Mouse (Mus musculus) ovary, postnatal 10 days (tissue): ENCODE results near the gene Upk3b.
A peak's percentile ranks its signal among the peaks of the same experiment; 100 is the strongest.

ENCODE experiments used
- DNase-seq: peaks from one replicate; pipeline ENCODE4 v3.0.0; 2022; ENCODE audit warnings: low spot score

Upk3b gene

DNA sequence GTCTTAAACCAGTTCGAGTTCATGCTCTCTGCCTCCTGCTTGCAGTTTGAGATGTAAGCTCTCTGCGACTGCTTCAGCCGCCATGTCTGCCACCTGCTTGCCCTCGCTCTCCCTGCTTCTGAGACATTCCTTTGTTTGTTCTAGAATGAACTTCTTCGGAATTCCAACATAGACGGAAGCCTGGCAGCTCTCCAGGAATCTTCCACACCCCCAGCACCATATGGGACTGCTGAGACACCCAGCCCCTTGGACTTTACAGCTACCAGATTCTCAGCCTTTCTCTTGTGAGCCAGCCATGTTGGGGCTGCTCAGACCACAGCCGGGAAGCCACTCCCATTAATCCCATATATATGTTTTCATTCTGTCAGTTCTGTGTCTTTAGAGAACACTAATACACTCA, 38.0 kb downstream of the Upk3b start:
- no peak for DNase-seq

DNA sequence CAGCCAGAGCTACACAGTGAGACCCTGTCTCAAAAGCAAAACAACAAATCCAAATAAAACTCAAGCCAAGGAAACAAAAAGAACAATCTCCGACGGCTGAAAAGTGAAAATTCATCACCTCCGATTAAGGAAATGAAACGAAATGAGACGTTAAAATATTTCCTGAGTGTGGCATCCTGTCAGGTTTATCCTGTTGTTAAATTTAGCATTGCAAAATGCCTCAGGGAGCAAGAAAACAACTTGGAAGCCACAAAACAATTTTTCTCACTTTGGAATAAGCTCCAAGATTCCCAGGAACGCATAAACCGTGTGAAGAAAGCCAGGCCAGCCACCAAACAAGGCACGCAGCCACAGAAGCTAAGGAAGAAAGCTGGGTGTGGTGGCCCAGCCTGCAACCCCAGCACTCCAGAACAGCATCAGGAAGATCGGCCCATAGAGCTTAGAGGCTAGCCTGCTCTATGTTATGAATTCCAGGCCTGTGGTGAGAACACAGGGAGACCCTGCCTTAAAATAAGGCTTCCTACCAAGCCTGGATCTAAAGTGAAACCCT, 38.8 kb downstream of the Upk3b start:
- no peak for DNase-seq

DNA sequence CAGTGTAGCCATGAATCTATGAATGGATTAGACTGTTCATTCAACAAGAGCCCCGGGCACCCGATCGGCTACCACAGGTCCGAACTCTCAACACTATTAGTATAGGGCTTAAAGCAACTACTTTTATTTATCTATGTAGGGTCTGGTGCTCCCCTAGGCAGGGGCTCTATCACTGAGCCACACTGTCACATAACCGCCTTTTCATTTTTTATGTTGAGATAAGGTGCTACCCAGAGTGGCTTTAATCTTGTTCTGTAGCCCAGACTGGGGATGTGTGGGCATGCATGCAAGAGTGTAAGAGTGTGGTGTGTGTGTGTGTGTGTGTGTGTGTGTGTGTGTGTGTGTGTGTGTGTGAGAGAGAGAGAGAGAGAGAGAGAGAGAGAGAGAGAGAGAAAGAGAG, 39.8 kb downstream of the Upk3b start:
- DNase-seq: no peak

DNA sequence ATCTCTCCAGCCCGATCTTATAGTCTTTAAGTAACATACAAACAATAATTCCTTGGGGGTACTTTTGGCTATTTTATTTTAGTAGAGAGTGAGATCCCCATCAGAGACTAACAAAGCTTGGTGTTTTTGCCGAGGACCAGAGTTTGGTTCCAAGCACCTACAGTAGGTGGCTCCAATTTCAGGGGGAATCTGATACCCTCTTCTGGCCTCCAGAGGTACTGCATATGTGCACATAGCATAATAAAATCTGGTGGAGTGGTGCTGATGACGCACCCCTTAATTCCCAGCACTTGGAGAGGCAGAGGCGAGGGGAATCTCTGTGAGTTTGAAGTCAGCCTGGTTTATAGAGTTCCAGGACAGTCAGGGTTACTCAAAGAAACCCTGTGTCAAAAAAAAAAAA, 44.0 kb downstream of the Upk3b start:
- no peak for DNase-seq

DNA sequence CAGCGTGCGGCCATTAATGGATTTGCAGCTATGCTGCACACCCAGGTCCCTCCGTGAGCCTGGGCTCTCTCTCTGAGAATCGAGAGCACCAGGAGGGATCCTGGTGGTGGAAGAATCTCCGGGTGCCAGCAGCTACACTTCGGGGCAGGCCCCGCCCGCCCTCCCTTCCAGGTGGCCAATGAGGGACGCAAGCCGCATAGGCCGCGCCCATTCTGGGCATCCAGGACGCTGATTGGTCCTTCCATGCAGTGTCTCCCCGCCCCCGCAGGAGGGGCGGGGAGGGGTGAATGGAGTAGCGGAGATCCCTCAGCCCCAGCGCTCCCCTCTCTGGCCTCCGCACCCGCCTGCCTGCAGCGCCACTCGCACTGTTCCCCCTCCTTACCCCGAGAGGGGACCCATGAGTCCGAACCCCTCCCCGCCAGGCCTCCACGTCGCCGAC, 45.4 kb downstream of the Upk3b start, which contains the start of gene Rasa4:
Rasa4 (plus strand) TSS at position 248 of the 439 bp plus-strand sequence.
- peak; percentile 53 for DNase-seq

DNA sequence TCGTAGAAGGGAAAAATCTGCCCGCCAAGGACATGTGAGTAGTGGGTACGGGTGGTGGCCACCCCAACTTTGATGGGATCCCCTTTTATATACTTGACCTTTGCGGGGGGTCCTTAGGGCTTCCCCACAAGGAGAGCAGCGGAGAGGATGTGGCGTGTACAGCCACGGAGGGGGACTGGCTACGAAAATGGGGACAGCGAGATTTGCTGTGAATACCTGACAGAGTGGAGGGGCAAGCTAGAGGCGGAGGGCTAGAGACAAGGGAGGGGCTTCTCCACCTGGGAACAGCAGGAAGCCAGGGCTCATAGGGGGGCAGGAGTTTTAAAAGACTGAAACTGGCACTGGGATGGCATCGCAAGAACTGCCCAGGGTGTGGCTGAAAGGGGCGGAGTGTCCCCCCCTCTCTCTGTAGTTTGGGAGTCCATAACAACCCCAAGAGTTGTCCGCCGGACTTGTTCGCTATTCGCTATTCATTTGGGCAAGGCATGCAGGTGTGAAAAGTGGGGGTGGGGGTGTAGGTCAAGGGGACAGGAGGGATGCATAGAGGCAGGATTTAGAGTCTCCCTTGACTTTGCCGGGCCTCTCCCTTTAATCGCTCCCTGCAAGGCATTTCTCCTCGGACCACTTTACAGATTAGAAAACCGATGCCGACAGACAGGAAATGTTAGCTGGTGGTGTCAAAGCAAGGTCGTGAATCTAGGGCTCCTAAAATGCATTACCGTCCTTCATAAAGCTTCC, 46.0 kb downstream of the Upk3b start:
- no peak for DNase-seq

DNA sequence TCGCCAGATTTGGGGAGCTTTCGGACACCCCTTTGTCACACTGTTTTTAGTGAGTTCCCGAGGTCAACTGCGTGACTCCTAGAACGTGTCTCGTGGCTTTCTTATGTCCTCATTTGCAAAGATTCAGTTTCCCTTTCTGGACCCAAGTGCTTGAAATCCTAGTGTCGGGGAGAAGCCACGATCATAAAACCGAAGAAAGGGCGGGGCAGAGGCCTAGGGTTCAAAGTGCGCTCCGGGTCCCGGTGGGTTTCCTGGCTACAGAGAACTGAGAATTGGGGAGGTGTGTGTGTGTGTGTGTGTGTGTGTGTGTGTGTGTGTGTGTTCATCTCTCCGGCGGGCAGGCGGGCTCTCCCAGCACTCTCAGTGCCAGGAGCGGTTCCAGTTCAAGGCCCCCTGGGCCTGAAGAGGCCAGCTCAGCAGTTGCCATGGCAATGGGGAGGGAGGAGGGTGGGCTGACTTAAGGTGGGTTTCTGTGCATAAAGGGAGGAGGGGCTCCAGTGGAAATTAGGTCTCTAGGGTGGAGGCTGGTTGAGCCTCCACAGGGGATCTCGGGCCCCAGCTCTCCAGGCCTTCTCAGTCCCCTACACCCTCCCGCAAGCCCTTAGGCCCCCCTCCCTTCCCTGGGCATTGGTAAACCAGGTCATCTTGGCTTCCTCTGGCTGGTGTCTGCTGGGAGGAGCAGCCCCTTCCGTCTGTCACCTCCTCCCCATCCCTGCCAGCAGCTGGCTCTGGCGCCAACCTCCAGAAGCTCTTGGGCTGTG, 46.8 kb downstream of the Upk3b start:
- DNase-seq: no peak

DNA sequence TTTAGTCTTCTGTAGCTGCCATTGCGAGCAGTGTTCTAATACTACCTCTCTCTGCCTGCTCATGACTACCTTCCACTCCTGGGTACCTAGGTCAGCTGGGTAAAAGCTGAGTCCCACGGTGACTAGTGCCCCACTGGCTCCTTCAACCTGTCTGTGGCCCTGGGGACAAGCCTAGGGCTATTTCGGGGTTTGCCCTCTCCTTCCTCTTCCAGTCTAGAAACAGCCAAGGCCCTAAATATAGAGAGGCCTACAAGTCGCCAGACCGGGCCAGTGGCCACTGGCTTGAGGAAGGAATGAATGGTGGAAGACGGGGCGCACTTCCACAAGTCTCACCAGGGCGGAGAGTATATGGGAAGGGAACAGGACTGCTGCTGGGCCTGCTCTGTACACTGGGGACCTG, 48.0 kb downstream of the Upk3b start:
- DNase-seq: no peak

DNA sequence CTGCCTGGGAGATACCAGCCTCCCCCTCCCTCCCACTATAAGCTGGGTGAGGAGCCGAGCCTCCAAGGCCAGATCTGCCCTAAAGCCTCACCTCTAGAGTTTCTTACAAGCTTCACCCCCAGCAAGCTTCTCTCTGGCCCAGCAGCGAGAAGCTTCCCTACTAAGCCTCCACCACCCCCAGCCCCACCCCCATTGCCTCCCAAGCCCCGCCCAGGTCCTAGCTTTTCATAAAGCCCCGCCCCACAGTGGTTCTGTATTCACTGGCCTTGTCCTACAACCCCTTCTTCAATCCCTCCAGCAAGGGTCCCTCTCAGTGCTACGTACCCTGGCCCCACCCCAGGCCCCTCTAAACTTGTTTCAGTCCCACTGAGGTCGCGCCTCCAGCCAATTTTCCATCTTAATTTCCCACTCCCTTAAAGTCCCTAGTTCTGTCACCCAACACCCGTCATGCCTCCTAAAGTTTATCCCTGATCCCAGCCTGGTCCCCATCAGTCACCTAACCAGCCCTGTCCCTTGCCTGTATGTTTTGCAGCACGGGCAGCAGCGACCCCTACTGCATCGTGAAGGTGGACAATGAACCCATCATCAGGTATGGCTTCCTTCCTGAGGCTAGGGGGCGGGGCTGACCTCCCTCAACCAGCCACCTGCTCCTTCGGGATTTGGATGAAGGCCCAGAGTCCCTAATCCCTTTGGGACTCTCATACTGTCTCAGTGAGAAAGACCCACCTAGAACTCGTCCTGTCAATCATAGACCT, 50.7 kb downstream of the Upk3b start:
- no peak for DNase-seq

DNA sequence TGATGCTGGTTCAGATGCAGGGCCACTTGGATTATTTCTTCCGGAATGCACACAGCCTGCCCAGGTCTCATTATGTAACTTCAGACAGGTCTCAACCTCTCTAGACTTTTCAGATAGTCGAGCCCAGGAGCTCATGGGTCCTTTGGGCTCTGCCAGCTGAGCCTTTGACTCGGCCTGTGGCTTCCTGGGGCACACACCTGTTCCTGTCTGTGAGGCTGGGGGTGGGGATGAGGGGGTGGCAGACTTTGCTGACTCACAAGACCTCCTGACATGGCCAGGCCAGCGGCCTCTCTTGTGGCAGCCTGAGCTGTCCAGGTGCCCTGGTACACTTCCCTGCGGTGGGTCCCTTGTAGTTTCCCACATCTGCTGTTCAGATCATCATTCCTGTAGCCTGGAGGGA, 53.6 kb downstream of the Upk3b start:
- DNase-seq: no peak

DNA sequence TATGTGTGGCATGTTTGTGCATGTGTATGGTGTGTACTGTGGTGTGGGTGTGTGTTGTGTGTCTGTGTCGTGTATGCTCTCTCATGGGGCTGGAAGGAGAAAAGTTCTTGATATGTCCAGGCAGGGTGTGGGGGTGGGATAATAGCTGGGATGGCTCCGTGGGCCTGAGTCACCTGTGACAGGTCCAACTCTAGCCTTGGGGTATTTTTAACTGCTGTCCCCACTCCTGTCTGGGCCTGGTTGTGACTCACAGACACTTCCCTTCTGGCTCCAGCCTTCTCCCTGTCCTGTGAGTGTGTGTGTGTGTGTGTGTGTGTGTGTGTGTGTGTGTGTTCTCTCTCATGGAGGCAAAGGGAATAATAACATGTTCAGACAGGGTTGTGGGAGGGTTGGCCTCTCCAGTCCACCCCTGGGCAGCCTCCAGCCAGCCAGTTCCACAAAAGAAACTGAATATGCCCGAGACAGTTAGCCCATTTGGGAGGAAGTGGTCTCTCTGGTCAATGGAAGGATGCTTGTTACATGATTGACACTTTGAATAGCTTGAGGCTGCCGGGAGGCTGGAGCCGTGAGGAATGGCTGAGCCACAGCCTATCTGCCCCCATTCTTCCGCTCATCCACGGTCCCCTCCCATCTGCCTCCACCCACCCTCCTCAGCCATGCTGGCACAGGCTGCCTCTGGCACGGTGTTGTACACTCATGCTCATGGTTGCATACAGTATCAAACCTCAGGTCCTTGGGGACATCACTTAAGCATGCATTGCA, 56.1 kb downstream of the Upk3b start:
- no peak for DNase-seq

DNA sequence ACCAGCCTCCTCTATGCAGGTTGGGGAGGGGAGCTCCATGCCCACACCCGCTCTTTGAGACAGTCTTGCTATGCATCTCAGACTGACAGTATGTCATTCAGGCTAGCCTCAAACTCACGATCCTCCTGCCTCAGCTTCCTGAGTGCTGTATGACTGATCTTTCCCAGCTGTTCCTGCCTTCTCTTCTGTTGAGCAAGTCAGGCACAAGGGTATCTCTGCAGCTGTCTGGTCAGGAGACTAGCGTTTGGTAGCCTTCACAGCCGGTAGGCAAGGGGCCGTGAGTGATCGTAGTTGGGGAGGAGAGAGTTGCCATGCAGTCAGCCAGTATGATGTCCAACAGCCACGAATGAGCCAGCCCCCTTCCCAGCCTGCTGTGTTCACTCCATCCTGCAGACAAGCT, 56.8 kb downstream of the Upk3b start:
- DNase-seq: no peak
